Mouse (Mus musculus) CD4-positive naive resting alpha-beta T cell, adult 57 days (primary cell): ENCODE measurements around the gene Gm3055. TPM values are rescaled to one million over a fixed set of nuclear protein-coding genes. Genes with fewer than 3 reads are reported as not detected.

ENCODE experiments used
- total RNA-seq: library from RNA; stranded (reverse); gene quantifications from one replicate; pipeline ENCODE4 v1.2.4, GENCODE M21; 2023

The Gm3055 gene
- total RNA-seq, result 4.9 TPM

DNA sequence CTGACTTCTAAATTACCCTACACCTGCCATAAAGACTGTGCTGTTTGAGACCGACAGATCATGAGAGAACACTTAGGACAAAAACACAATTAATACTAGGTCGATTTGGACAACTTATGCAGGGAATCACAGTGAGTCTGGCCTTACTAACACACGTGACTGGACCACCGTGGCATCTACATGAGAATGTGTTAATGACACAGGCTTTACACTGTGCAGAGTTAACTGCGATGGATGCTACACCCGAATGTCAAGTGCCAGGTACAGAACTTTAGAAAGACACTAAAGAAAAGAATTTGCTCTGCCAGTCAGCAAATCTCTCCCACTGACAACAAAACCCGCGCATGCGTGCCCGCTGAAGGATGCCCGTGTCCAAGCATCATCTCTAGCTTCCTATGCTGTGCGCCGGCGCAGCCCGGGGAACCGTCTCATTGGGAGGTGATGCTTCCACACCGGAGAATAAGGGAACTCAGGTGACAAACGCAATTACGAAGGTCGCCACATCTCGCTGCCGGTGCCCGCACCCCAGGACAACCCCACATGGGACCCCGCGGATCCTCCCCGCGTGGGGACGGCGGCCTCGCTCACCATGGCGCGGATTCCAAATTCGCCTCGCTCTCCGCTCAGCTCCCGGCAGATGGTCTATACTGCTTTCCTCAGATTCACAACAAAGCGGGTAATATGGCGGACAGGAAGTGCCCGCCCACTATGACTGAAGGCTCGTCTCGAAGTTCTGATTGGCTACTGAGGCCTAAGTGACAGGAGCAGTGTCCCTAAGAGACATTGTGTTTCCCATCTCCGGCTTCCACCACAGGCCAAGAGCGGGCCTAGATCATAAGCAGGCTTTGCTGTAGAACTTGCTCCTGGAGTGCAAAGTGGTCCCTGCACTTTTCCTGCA, at the start of gene Gm3055:
Gene Gm3055 (minus strand): TSS at position 656 of the 898 bp plus-strand sequence.

DNA sequence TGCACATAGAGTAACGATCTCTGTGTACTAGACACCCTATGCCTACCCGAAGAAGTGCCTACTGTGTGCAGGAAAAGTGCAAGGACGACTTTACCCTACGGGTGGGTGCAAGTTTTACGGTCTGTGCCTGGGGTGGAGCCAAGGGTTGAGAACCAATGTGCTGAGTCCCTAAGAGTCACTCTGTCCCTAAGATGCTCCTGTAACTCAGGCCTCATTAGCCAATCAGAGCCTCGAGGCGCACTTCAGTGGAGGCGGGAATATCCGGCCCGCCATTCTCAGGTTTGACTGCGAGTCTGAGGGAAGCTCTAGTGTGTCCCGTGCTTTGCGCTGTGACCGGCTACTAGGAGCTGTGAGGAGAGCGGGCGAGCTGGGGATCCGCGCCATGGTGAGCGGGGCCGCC, 40.9 kb upstream of the Gm3055 start, which contains the start of gene Gm4767:
Gene Gm4767 (plus strand): TSS at position 288 of the 400 bp plus-strand sequence.

GRCm38 (mm10) chr10:81704531-81705301, 66.2 kb downstream of the Gm3055 start, which contains the start of gene Zfp433:
Gene Zfp433 (plus strand): TSS chr10:81704825.

Other genes with a start within 250 kb of the Gm3055 start
- gene Gna15, start 246.9 kb downstream of the Gm3055 start, total RNA-seq, result 3.3 TPM
- gene Gna11, start 226.0 kb downstream of the Gm3055 start, total RNA-seq, result 17.5 TPM
- gene Aes, start 211.7 kb downstream of the Gm3055 start, total RNA-seq, result 616 TPM
- 6.3 TPM for gene Tle2, start 196.6 kb downstream of the Gm3055 start, total RNA-seq
- gene Tle6, start 170.1 kb downstream of the Gm3055 start, total RNA-seq, result not detected
- gene BC025920, start 164.9 kb downstream of the Gm3055 start, total RNA-seq, result 3.2 TPM
- gene Sirt6, start 143.4 kb downstream of the Gm3055 start, total RNA-seq, result 23.7 TPM
- 5.9 TPM for gene Ankrd24, start 142.6 kb downstream of the Gm3055 start, total RNA-seq
- gene Gm10778, start 122.1 kb downstream of the Gm3055 start, total RNA-seq, result 2.1 TPM
- 7.8 TPM for gene Zfp433, start 66.3 kb downstream of the Gm3055 start, total RNA-seq
- 3.0 TPM for gene Gm4767, start 41.0 kb upstream of the Gm3055 start, total RNA-seq
- 3.8 TPM for gene Gm32687, start 92.8 kb upstream of the Gm3055 start, total RNA-seq
- 0.38 TPM for gene Zfp781, start 159.3 kb upstream of the Gm3055 start, total RNA-seq